Mouse (Mus musculus): Measurements from ENCODE around the gene Tmtc2.

Gene Tmtc2

GRCm38 (mm10) chr10:105288472-105288871, 285.8 kb downstream of the Tmtc2 start:
- DNase-seq (ENCODE audit: low spot score), result no peak

GRCm38 (mm10) chr10:105287575-105287974, 286.7 kb downstream of the Tmtc2 start:
- no peak for DNase-seq (ENCODE audit: low spot score)

DNA sequence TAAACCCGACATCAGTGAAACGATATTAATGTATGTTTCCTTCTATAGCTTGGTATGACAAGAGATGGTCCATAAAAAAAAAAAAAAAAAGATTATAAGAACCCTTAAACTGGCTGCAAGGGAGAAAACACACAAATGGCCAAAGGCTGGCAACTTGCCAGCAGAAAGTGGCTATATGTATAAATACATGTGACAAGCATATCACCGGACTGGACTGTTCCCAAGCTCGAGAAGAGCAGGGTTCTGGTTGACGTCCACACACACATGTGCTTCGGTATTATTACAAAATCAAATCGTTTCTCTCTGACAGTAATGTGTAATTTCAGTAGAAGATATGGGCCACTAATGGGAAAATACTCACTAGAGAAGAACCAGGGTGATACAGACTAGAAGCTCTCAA, 287.2 kb downstream of the Tmtc2 start:
- DNase-seq (ENCODE audit: low spot score), result no peak

DNA sequence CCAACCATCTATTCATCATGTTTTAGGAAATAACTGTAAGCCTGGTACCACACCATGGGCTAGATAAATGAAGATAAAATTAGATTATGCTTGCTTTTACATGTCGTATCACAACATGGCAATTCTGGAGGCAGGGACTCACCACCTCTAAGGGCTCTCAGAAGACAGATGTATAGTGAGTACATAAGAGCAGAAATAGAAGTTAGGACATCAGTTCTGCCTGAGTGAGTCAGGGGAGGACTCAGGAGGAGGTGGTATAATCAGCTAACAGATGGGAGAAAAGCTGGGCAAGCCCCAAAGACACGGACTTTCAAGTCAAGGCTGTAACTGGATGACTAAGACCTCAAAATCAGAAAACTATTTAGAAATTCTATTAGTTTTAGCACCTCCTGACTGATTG, 288.0 kb downstream of the Tmtc2 start:
- no peak for DNase-seq (ENCODE audit: low spot score)

DNA sequence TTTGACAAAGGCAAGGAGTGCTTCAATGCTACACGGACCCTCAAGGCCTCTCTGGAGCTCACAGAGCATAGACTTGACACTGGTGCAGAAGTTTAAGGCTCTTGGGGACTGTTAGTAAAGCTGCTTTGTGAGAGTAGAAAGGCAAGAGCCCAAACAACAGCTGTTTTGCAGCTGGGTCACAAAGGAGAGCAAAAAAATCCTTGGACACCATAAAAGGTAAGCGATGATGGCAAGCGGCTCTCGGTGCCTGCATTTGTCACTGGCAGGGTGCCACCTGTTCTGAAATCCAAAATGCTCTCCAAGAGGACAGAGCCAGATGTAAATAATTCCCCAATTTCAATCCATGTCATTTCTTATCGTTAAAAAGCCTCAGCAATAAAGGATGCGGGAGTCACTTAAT, 290.1 kb downstream of the Tmtc2 start:
- DNase-seq (ENCODE audit: low spot score), result peak; percentile 52

- DNase-seq (ENCODE audit: low spot score), result no peak
These were observed 293.3 kb downstream of the Tmtc2 start for GRCm38 (mm10) chr10:105280933-105281332.

GRCm38 (mm10) chr10:105260053-105260452, 314.2 kb downstream of the Tmtc2 start:
- no peak for DNase-seq (ENCODE audit: low spot score)

DNA sequence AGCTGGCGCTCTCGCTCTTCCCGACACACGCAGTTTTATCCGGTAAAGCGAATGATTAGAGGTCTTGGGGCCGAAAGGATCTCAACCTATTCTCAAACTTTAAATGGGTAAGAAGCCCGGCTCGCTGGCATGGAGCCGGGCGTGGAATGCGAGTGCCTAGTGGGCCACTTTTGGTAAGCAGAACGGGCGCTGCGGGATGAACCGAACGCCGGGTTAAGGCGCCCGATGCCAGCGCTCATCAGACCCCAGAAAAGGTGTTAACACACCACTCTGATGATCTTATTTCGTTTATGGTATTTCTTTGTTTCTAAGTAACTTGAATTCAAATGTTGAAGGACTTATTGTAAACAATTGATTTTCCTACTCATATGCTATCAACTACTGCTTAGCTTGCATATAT, 336.0 kb downstream of the Tmtc2 start:
- DNase-seq (ENCODE audit: low spot score), result peak; percentile 23

- DNase-seq (ENCODE audit: low spot score), result no peak
These were observed 341.4 kb downstream of the Tmtc2 start for GRCm38 (mm10) chr10:105232864-105233263.

DNA sequence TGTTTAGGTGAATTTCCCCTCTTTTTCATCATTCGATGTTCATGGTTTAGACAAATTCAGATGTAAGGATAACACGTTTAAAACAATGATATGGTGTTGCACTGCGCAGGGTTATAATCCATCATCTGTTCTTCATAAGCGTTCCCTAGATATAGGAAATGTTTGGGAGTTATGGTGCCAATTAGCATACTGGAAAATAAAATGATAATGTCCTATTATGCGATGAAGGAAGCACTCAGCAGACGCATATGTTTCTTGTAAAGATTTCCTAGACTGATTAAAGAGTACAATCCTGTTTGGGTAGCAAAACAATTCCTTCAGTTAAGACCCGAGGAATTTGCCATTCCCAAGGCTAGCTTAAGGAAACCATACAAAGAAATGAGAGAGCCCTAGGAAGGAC, 343.8 kb downstream of the Tmtc2 start:
- DNase-seq (ENCODE audit: low spot score), result no peak

DNA sequence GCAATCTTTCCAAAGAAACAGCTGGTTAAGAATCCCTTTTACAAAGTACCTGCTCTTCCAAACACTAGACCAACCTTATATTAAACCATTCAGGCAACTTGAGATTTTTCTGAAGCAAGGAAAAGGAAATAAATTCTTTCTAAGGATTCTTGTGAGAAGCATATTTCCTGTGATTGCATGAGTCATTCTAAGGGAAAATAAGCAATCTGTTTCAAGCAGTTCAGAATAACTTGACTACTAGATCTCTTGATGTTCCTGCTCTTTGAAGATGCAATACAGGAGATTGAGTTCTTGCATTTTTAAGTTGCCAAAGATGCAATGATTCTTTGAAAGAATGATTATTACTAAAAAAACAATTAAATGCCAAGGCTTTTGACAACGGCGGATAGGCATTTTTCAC, 345.6 kb downstream of the Tmtc2 start:
- DNase-seq (ENCODE audit: low spot score), result no peak

- no peak for DNase-seq (ENCODE audit: low spot score)
These were observed 346.6 kb downstream of the Tmtc2 start for GRCm38 (mm10) chr10:105227631-105228030.

DNA sequence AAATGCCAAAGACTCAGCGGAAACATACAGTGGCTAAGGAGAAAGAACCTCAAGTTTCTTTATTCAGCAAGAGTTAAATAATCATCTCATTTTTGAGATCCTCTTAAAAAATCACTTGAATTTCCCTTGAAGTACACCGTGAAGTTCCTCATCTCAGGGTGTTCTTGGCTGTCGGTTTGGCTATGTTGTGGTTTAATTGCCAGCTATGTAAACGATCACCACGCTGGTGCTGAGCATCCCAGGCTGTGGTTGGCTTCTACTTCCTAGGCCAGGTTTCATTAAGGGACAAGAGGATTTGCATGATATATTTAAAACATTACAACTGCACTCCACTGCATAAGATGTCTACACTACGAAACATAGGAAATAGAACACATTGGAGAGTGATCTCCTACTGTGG, 348.5 kb downstream of the Tmtc2 start:
- no peak for DNase-seq (ENCODE audit: low spot score)

- DNase-seq (ENCODE audit: low spot score), result no peak
These were observed 351.3 kb downstream of the Tmtc2 start for GRCm38 (mm10) chr10:105222904-105223303.

DNA sequence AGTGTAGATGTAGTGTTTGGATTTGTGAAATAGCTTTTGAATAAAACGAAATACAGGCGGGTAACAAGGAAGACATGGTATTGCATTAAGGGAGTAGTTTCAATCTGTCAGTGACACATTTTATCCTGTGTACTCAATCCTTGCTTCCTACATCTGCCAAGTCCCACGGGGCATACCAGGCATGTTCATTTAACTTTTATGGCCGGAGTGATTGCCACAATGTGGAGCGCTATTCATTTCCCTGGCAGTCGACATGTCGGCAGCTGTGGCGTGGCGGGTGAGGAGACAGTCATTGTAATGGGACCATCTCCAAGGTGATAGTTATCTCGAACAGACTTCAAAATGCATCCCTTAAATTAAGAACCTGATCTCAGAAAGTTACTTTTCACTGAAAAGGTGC, 372.8 kb downstream of the Tmtc2 start:
- no peak for DNase-seq (ENCODE audit: low spot score)

DNA sequence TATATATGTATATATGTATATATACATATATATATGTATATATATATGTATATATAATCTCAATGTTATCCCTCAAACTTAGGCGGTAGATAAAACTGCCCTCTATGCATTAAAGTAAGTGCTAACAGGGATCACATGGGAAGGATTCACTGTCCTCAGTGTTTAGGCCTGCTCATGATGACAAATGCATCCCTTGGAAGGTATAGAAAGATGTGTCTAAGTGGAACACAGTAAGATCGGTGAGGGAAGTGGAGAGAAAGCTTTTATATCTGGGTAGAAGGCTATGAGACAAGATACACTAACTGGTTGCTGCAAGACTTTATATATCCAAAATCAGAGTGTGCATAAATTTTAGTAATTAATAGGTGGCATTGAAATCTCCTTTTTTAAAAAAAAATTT, 373.6 kb downstream of the Tmtc2 start:
- no peak for DNase-seq (ENCODE audit: low spot score)

GRCm38 (mm10) chr10:105200092-105200491, 374.2 kb downstream of the Tmtc2 start:
- no peak for DNase-seq (ENCODE audit: low spot score)

- no peak for DNase-seq (ENCODE audit: low spot score)
These were observed 374.7 kb downstream of the Tmtc2 start for GRCm38 (mm10) chr10:105199515-105199914.

GRCm38 (mm10) chr10:105195377-105195776, 378.9 kb downstream of the Tmtc2 start:
- no peak for DNase-seq (ENCODE audit: low spot score)

GRCm38 (mm10) chr10:105193756-105194460, 380.3 kb downstream of the Tmtc2 start:
- DNase-seq (ENCODE audit: low spot score), result no peak

- no peak for DNase-seq (ENCODE audit: low spot score)
These were observed 382.2 kb downstream of the Tmtc2 start for GRCm38 (mm10) chr10:105192071-105192470.

DNA sequence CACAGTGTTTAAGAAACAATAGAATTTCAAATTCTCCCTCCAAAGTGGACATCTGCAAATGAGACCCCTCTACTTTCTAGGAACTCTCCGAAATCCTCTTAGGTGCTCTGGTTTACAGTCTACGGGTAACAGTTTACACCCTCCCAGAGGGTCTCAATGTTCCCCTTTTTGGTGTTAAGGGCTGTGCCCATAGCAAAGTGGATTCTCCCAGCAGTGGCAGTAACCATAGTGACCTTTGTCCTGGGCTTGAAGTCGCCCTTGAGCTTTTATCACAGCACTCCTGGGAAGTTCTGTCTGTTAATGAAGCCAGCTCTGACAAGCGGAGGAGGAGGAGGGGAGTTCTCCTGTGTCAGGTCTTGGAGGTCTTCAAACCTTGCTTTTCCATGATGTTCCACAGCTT, 384.5 kb downstream of the Tmtc2 start:
- no peak for DNase-seq (ENCODE audit: low spot score)

- DNase-seq (ENCODE audit: low spot score), result no peak
These were observed 387.6 kb downstream of the Tmtc2 start for GRCm38 (mm10) chr10:105186636-105187035.

GRCm38 (mm10) chr10:105168443-105169102, 405.7 kb downstream of the Tmtc2 start:
- no peak for DNase-seq (ENCODE audit: low spot score)
